Comparison of ENCODE assay signal across 20 mouse cellular contexts in the genomic region with DNA sequence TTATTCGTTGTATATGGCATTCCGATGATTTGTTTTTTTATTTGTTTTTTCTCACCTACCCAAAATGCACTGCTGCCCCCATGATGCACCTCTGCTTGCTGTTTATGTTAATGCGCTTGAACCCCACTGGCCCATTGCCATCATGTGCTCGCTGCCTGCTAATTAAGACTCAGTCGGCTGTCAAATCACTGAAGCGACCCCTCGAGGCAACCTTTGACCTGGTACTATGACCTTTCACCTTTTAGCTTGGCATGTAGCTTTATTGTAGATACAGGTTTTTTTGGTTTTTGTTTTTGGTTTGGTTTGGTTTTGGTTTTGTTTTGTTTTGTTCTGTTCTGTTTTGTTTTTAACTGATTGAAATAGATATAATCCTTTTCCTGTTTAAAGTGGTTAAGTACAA.
DNase-seq lines count a peak whose midpoint lies in the region; ATAC-seq and TF ChIP-seq lines count a peak whose summit lies in the region.
"Had no signal": no experiment of that assay in that cellular context is flagged by ENCODE, and none has a peak within 500 bp of the region (broad histone marks: within the 10 kb centered on the region; RNA-seq: fewer than 3 reads in every experiment).

No protein-coding gene starts in this region.

- TF ChIP-seq CTCF in gastrocnemius, adult 2 months (IDR thresholded peaks at IDR 0.05) = no peak
- TF ChIP-seq CTCF in liver, adult 2 months (IDR thresholded peaks at IDR 0.05; ENCODE audit: low read depth, low read length) = no peak

- intact Hi-C loops in gastrocnemius, adult 2 months (cut with DNase I) = loop anchor here (5.0 to 10.0 kb wide), 2 partner anchors 87 to 210 kb away; no protein-coding TSS in a partner anchor

- H3K27me3 ChIP-seq in liver, adult 2 months (ENCODE audit: control insufficient read depth, insufficient read depth, low read length) = no peaks in the 10 kb centered on the region
- no peaks in the 10 kb centered on the region for H3K27me3 ChIP-seq in forebrain, embryonic 15.5 days
- H3K27me3 ChIP-seq: embryonic facial prominence, embryonic 12.5 days; hindbrain, embryonic 12.5 days; limb, embryonic 15.5 days; midbrain, embryonic 15.5 days had no signal

- DNase-seq in gastrocnemius, adult 2 months = peak; percentile 49
- no peak for DNase-seq in gastrocnemius, adult 18-20 months (ENCODE audit: low spot score)
- DNase-seq in liver, adult 2 months (ENCODE audit: extremely low read depth, low read depth, low spot score) = peak; percentile 51
- DNase-seq in liver (no peak), ES-CJ7 (ENCODE audit: low read depth, low spot score) (peak; percentile 9)
- peak; percentile 43 to 54 for DNase-seq in kidney, postnatal 25 days
- no peak for DNase-seq in adrenal gland, postnatal 14 days
- DNase-seq: adrenal gland, postnatal 10 days; cerebellum, adult 9-11 months; liver, postnatal 0 days; lung, postnatal 36 days; right cerebral cortex, postnatal 25 days had no signal

- H3K79me2 ChIP-seq in liver, adult 2 months (ENCODE audit: control insufficient read depth, insufficient read depth, low read length) = peaks cover 9% of the 10 kb centered on the region; the same call in 1 of the 2 replicates

- no peak overlapping the region for H3K9ac ChIP-seq in liver, adult 2 months (ENCODE audit: low read depth, low read length)
- no peak overlapping the region for H3K9ac ChIP-seq in forebrain, embryonic 15.5 days (replicated peaks)
- H3K9ac ChIP-seq: embryonic facial prominence, embryonic 12.5 days; hindbrain, embryonic 12.5 days; limb, embryonic 15.5 days; liver, postnatal 0 days; midbrain, embryonic 15.5 days had no signal

- WGBS in liver, adult 2 months = 59% methylated on average over 7 of the region's 7 CpGs
- 83% methylated on average over 7 of the region's 7 CpGs for WGBS in forebrain, embryonic 15.5 days

- TF ChIP-seq POLR2A in liver, adult 2 months (IDR thresholded peaks at IDR 0.05; ENCODE audit: extremely low read depth, insufficient read depth, low read length) = no peak

- H3K4me3 ChIP-seq in gastrocnemius, adult 2 months = peak overlapping the region; percentile 36
- H3K4me3 ChIP-seq in liver, adult 2 months (ENCODE audit: insufficient read depth, low read depth, low read length) = no peak overlapping the region
- H3K4me3 ChIP-seq in forebrain, embryonic 15.5 days = no peak overlapping the region
- H3K4me3 ChIP-seq: embryonic facial prominence, embryonic 12.5 days; erythroblast, embryonic 14.5 days; heart, embryonic 10.5 days; hindbrain, embryonic 12.5 days; limb, embryonic 15.5 days; midbrain, embryonic 15.5 days; myocyte had no signal

- no peaks in the 10 kb centered on the region for H3K9me3 ChIP-seq in forebrain, embryonic 15.5 days
- H3K9me3 ChIP-seq: embryonic facial prominence, embryonic 12.5 days; heart, embryonic 10.5 days; hindbrain, embryonic 12.5 days; limb, embryonic 15.5 days; midbrain, embryonic 15.5 days had no signal

- no peak overlapping the region for H3K4me2 ChIP-seq in forebrain, embryonic 15.5 days (replicated peaks)
- H3K4me2 ChIP-seq: embryonic facial prominence, embryonic 12.5 days; hindbrain, embryonic 12.5 days; limb, embryonic 15.5 days had no signal

- H3K4me1 ChIP-seq in liver, adult 2 months (ENCODE audit: control insufficient read depth, insufficient read depth, low read length) = peaks cover 21% of the 10 kb centered on the region
- H3K4me1 ChIP-seq in forebrain, embryonic 15.5 days = peaks cover 6% of the 10 kb centered on the region; the same call in 1 of the 2 replicates
- H3K4me1 ChIP-seq: embryonic facial prominence, embryonic 12.5 days; heart, embryonic 10.5 days; hindbrain, embryonic 12.5 days; midbrain, embryonic 15.5 days had no signal

- ATAC-seq in forebrain, embryonic 15.5 days (replicated peaks) = no peak

- peaks cover 26% of the 10 kb centered on the region; the same call in 1 of the 2 replicates for H3K36me3 ChIP-seq in liver, adult 2 months (ENCODE audit: control insufficient read depth, insufficient read depth, low read length)
- H3K36me3 ChIP-seq in forebrain, embryonic 15.5 days = no peaks in the 10 kb centered on the region
- H3K36me3 ChIP-seq: hindbrain, embryonic 12.5 days; midbrain, embryonic 15.5 days had no signal

- H3K27ac ChIP-seq in gastrocnemius, adult 2 months = peak overlapping the region; percentile 67
- peak overlapping the region; percentile 7; the same call in 1 of the 2 replicates for H3K27ac ChIP-seq in liver, adult 2 months (replicated peaks; ENCODE audit: insufficient read depth, low read depth, low read length)
- no peak overlapping the region for H3K27ac ChIP-seq in forebrain, embryonic 15.5 days (replicated peaks)
- H3K27ac ChIP-seq: embryonic facial prominence, embryonic 12.5 days; heart, embryonic 10.5 days; hindbrain, embryonic 12.5 days; limb, embryonic 15.5 days; midbrain, embryonic 15.5 days had no signal

Comparison
In these comparisons a context has a peak if more than half of its experiments do, and no peak if none do; other contexts are left out.
1. DNase-seq: peak in gastrocnemius, adult 2 months (single experiment), liver, adult 2 months (single experiment), ES-CJ7 (single experiment) and kidney, postnatal 25 days (2 of 2); none in gastrocnemius, adult 18-20 months (single experiment), liver (single experiment) and adrenal gland, postnatal 14 days (single experiment).